Mouse (Mus musculus) 3134 (cell line): ENCODE results near the gene Crip1.
A peak's percentile ranks its signal among the peaks of the same experiment; 100 is the strongest.
"Not testable (repeated sequence)": the region's sequence is repeated elsewhere in the genome, so short reads cannot be mapped to it uniquely, and the experiment has no call there.

Experiments used
- DNase-seq: peaks from one replicate; pipeline ENCODE4 v3.0.0-alpha.2; 2011; ENCODE audit warnings: low spot score; ENCODE audit not compliant: insufficient read length; ENCODE audit errors: extremely low read depth

The Crip1 gene

GRCm38 (mm10) chr12:113163561-113164006, 17.5 kb downstream of the Crip1 start:
- no peak for DNase-seq

GRCm38 (mm10) chr12:113168031-113168536, 22.0 kb downstream of the Crip1 start:
- no peak for DNase-seq

- DNase-seq = peak; percentile 31
Measured at GRCm38 (mm10) chr12:113176960-113177725, 31.0 kb downstream of the Crip1 start.

- DNase-seq = no peak
Measured at GRCm38 (mm10) chr12:113181020-113181419, 34.9 kb downstream of the Crip1 start.

GRCm38 (mm10) chr12:113184945-113185344, 38.8 kb downstream of the Crip1 start:
- no peak for DNase-seq

- no peak for DNase-seq
Measured at GRCm38 (mm10) chr12:113185442-113186291, 39.6 kb downstream of the Crip1 start, which contains the start of gene Tmem121. Tmem121 (plus strand) TSS chr12:113185930.

GRCm38 (mm10) chr12:113186326-113187010, 40.4 kb downstream of the Crip1 start:
- no peak for DNase-seq

- DNase-seq = no peak
Measured at GRCm38 (mm10) chr12:113187011-113187375, 40.9 kb downstream of the Crip1 start.

- DNase-seq = no peak
Measured at GRCm38 (mm10) chr12:113187584-113188295, 41.6 kb downstream of the Crip1 start.

GRCm38 (mm10) chr12:113188349-113189055, 42.4 kb downstream of the Crip1 start:
- no peak for DNase-seq

- DNase-seq = no peak
Measured at GRCm38 (mm10) chr12:113193423-113193822, 47.3 kb downstream of the Crip1 start.

GRCm38 (mm10) chr12:113199132-113199531, 53.0 kb downstream of the Crip1 start:
- not testable (repeated sequence) for DNase-seq

- DNase-seq = peak; percentile 39
Measured at GRCm38 (mm10) chr12:113201301-113201700, 55.2 kb downstream of the Crip1 start.

- no peak for DNase-seq
Measured at GRCm38 (mm10) chr12:113202008-113202407, 55.9 kb downstream of the Crip1 start.
